9 mouse cellular contexts compared by ENCODE assay signal in genomic region chr7:139078181-139078580, GRCm38 (mm10). TPM values are rescaled to one million over a fixed set of nuclear protein-coding genes. Genes with fewer than 3 reads are reported as not detected.
DNase-seq lines count a peak whose midpoint lies in the region; ATAC-seq and TF ChIP-seq lines count a peak whose summit lies in the region.
"Had no signal": no experiment of that assay in that cellular context is flagged by ENCODE, and none has a peak within 500 bp of the region (broad histone marks: within the 10 kb centered on the region; RNA-seq: fewer than 3 reads in every experiment).

No protein-coding gene starts in this region.

- no peaks in the 10 kb centered on the region for H3K36me3 ChIP-seq in kidney, embryonic 16.5 days (ENCODE audit: insufficient read depth, low read length)
- H3K36me3 ChIP-seq in embryonic facial prominence, embryonic 14.5 days (ENCODE audit: control insufficient read depth, insufficient read depth, low read length): no peaks in the 10 kb centered on the region
- H3K36me3 ChIP-seq in forebrain, postnatal 0 days (ENCODE audit: insufficient read depth): no peaks in the 10 kb centered on the region
- no peaks in the 10 kb centered on the region for H3K36me3 ChIP-seq in midbrain, embryonic 14.5 days (ENCODE audit: control insufficient read depth, insufficient read depth, low read length)

- 40% methylated on average over 6 of the region's 6 CpGs for WGBS in kidney, embryonic 16.5 days
- 53% methylated on average over 6 of the region's 6 CpGs for WGBS in embryonic facial prominence, embryonic 14.5 days
- 22% methylated on average over 6 of the region's 6 CpGs for WGBS in forebrain, postnatal 0 days
- 50% methylated on average over 6 of the region's 6 CpGs for WGBS in midbrain, embryonic 14.5 days

- H3K9me3 ChIP-seq in kidney, embryonic 16.5 days (ENCODE audit: low read length): no peaks in the 10 kb centered on the region
- no peaks in the 10 kb centered on the region for H3K9me3 ChIP-seq in embryonic facial prominence, embryonic 14.5 days (ENCODE audit: control insufficient read depth, low read length)
- no peaks in the 10 kb centered on the region for H3K9me3 ChIP-seq in forebrain, postnatal 0 days (ENCODE audit: low read length)
- H3K9me3 ChIP-seq in midbrain, embryonic 14.5 days (ENCODE audit: control insufficient read depth, low read length): no peaks in the 10 kb centered on the region

- TF ChIP-seq CTCF in forebrain, postnatal 0 days (IDR thresholded peaks at IDR 0.05; ENCODE audit: low read depth): no peak

- no peak overlapping the region for H3K4me2 ChIP-seq in kidney, embryonic 16.5 days (replicated peaks; ENCODE audit: low read depth, low read length)
- no peak overlapping the region for H3K4me2 ChIP-seq in embryonic facial prominence, embryonic 14.5 days (ENCODE audit: low read depth, low read length)
- no peak overlapping the region for H3K4me2 ChIP-seq in forebrain, postnatal 0 days (ENCODE audit: low read depth)
- H3K4me2 ChIP-seq in midbrain, embryonic 14.5 days (ENCODE audit: low read length): no peak overlapping the region

- H3K9ac ChIP-seq in kidney, embryonic 16.5 days (replicated peaks; ENCODE audit: low read length): no peak overlapping the region
- no peak overlapping the region for H3K9ac ChIP-seq in embryonic facial prominence, embryonic 14.5 days (ENCODE audit: low read depth, low read length)
- H3K9ac ChIP-seq in forebrain, postnatal 0 days: no peak overlapping the region
- no peak overlapping the region for H3K9ac ChIP-seq in midbrain, embryonic 14.5 days (replicated peaks; ENCODE audit: low read length)

- no peak for ATAC-seq in kidney, embryonic 16.5 days (ENCODE audit: low FRiP score, low TSS enrichment)
- ATAC-seq in embryonic facial prominence, embryonic 14.5 days (ENCODE audit: low read depth): peak; percentile 28; the same call in 1 of the 2 replicates
- peak; percentile 67 for ATAC-seq in forebrain, postnatal 0 days
- no peak for ATAC-seq in midbrain, embryonic 14.5 days (ENCODE audit: low FRiP score, low TSS enrichment)

- H3K4me1 ChIP-seq in kidney, embryonic 16.5 days (ENCODE audit: insufficient read depth, low read length): peaks cover 34% of the 10 kb centered on the region
- H3K4me1 ChIP-seq in embryonic facial prominence, embryonic 14.5 days (ENCODE audit: control insufficient read depth, insufficient read depth, low read length): peaks cover 15% of the 10 kb centered on the region
- H3K4me1 ChIP-seq in forebrain, postnatal 0 days (ENCODE audit: insufficient read depth): peaks cover 16% of the 10 kb centered on the region
- H3K4me1 ChIP-seq in midbrain, embryonic 14.5 days (ENCODE audit: control insufficient read depth, insufficient read depth, low read length): peaks cover 37% of the 10 kb centered on the region

- no peaks in the 10 kb centered on the region for H3K27me3 ChIP-seq in kidney, embryonic 16.5 days (ENCODE audit: insufficient read depth, low read length)
- no peaks in the 10 kb centered on the region for H3K27me3 ChIP-seq in embryonic facial prominence, embryonic 14.5 days (replicated peaks; ENCODE audit: control insufficient read depth, insufficient read depth, low read length)
- no peaks in the 10 kb centered on the region for H3K27me3 ChIP-seq in forebrain, postnatal 0 days (ENCODE audit: insufficient read depth, low read length)
- H3K27me3 ChIP-seq in midbrain, embryonic 14.5 days (ENCODE audit: control insufficient read depth, insufficient read depth, low read length): no peaks in the 10 kb centered on the region

- no peak for DNase-seq in kidney, postnatal 25 days
- DNase-seq in embryonic facial prominence, embryonic 14.5 days (ENCODE audit: low spot score): peak; percentile 79
- peak; percentile 70 for DNase-seq in forebrain, postnatal 0 days
- no peak for DNase-seq in midbrain, embryonic 14.5 days
- DNase-seq in layer of hippocampus, postnatal 14 days (ENCODE audit: low spot score in 2 of 2): no peak
- DNase-seq in frontal cortex, adult 2 months (ENCODE audit: extremely low spot score in 1 of 2, low spot score in 1 of 2): no peak
- DNase-seq: thymus, adult 18-20 months had no signal

- H3K27ac ChIP-seq in kidney, embryonic 16.5 days (ENCODE audit: low read length): peak overlapping the region; percentile 10; the same call in 1 of the 2 replicates
- no peak overlapping the region for H3K27ac ChIP-seq in embryonic facial prominence, embryonic 14.5 days (replicated peaks; ENCODE audit: low read depth, low read length)
- H3K27ac ChIP-seq in forebrain, postnatal 0 days (ENCODE audit: low read depth, low read length): no peak overlapping the region
- H3K27ac ChIP-seq in midbrain, embryonic 14.5 days (replicated peaks; ENCODE audit: low read depth, low read length): 0 out of 2 replicates have a peak overlapping the region, but pooled peaks have one; percentile 49

- no peak overlapping the region for H3K4me3 ChIP-seq in kidney, embryonic 16.5 days (ENCODE audit: low read length)
- H3K4me3 ChIP-seq in embryonic facial prominence, embryonic 14.5 days (ENCODE audit: low read depth, low read length): no peak overlapping the region
- H3K4me3 ChIP-seq in forebrain, postnatal 0 days (ENCODE audit: low read depth, low read length): no peak overlapping the region
- H3K4me3 ChIP-seq in midbrain, embryonic 14.5 days (replicated peaks; ENCODE audit: low read depth, low read length): no peak overlapping the region
- H3K4me3 ChIP-seq: layer of hippocampus, adult 2 months had no signal

RNA-seq across cellular contexts. Expression of gene Dpysl4, which starts 7.6 kb away (rescaled TPM):
- polyA plus RNA-seq in kidney, embryonic 16.5 days (2015; fragmentation: Nextera tagmentation; extraction: Ambion mirVana): 15.0 and 15.5 TPM in 2 replicates
- 19.8 and 28.3 TPM in 2 replicates for polyA plus RNA-seq in embryonic facial prominence, embryonic 14.5 days (2014; fragmentation: Nextera tagmentation; extraction: Ambion mirVana)
- total RNA-seq in forebrain, postnatal 0 days (2014; rRNA removed): 121 and 125 TPM in 2 replicates
- 112 and 142 TPM in 2 replicates for polyA plus RNA-seq in forebrain, postnatal 0 days (2015; fragmentation: Nextera tagmentation; extraction: Ambion mirVana)
- polyA plus RNA-seq in midbrain, embryonic 14.5 days (2014; fragmentation: Nextera tagmentation; extraction: Ambion mirVana): 215 and 238 TPM in 2 replicates
- total RNA-seq in layer of hippocampus, postnatal 14 days (2021): 100 to 1,000 TPM; 102 to 105 TPM
- 60.6 and 64.0 TPM in 2 replicates for polyA plus RNA-seq in frontal cortex, adult 2 months (2012; rRNA removed)

Comparison
In these comparisons a context has a peak if more than half of its experiments do, and no peak if none do; other contexts are left out.
1. ATAC-seq: peak in embryonic facial prominence, embryonic 14.5 days (single experiment) and forebrain, postnatal 0 days (single experiment); none in kidney, embryonic 16.5 days (single experiment) and midbrain, embryonic 14.5 days (single experiment).
2. H3K27ac ChIP-seq: peak in kidney, embryonic 16.5 days (single experiment) and midbrain, embryonic 14.5 days (single experiment); none in embryonic facial prominence, embryonic 14.5 days (single experiment) and forebrain, postnatal 0 days (single experiment).
3. DNase-seq: peak in embryonic facial prominence, embryonic 14.5 days (single experiment) and forebrain, postnatal 0 days (single experiment); none in kidney, postnatal 25 days (0 of 2), midbrain, embryonic 14.5 days (single experiment), layer of hippocampus, postnatal 14 days (0 of 2) and frontal cortex, adult 2 months (0 of 2).